Mouse (Mus musculus) lung, adult 2 months (tissue): ENCODE data around the gene Cacna1g. TPM values are rescaled to one million over a fixed set of nuclear protein-coding genes. Genes with fewer than 3 reads are reported as not detected.

ENCODE experiments used
- DNase-seq: peaks from one replicate; pipeline ENCODE4 v3.0.0; 2022
- H3K4me1 ChIP-seq: fragments of 200-500 bp; 2 replicates; pipeline ENCODE4 v1.6.1; 2011; ENCODE audit warnings: low read length; ENCODE audit not compliant: control insufficient read depth, insufficient read depth
- H3K4me3 ChIP-seq: fragments of 200-500 bp; replicated peaks from 2 replicates; pipeline ENCODE3; 2011; ENCODE audit warnings: low read depth, mild to moderate bottlenecking, control low read depth, low read length; ENCODE audit errors: extremely low read depth
- CTCF ChIP-seq: fragments of 200-500 bp; IDR thresholded peaks from 2 replicates; pipeline ENCODE4 v1.5.1; 2011; ENCODE audit warnings: mild to moderate bottlenecking, low read length, control low read depth; ENCODE audit not compliant: insufficient read depth
- POLR2A ChIP-seq: fragments of 200-500 bp; IDR thresholded peaks from 2 replicates; pipeline ENCODE4 v1.6.1; 2011; ENCODE audit warnings: low read depth, mild to moderate bottlenecking, control low read depth, low read length, borderline replicate concordance; ENCODE audit errors: extremely low read depth
- WGBS: fragments of 180-500 bp; shearing (Covaris S2); methylation state at CpG from one replicate; pipeline ENCODE4 v1.1.7; 2018; 5-methylcytosine and 5-hydroxymethylcytosine counted together
- polyA plus RNA-seq: library from polyadenylated mRNA; depleted of rRNA; stranded (reverse); fragments of >200 nt; gene quantifications from 2 replicates; pipeline ENCODE4 v1.2.3, GENCODE M21; 2012; rRNA removed

Cacna1g gene
- polyA plus RNA-seq, 1 experiment = 4.3 TPM

DNA sequence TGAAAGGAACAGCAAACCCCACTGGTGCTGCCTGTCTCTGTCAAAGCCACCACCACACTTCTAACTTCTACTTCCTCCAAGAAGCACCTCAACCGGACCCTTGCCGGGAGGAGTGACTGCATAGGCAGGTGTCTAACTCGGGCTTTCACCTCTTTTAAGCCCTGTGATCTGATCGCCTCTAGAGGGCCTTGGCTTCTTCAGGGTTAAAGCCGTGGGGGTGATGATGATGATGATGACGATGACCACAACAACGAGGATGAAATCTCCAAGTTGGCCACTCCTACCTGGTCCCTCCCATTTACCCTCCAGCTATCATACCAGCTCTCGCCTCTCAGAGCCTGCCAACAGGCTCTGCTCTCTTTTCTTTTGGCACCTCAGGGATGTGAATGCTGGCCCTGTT is 94.3 kb downstream of the Cacna1g start:
- DNase-seq = no peak
- 60% methylated on average over 8 of the region's 8 CpGs for WGBS
- Histone ChIP-seq H3K4me1 (no peaks in the 10 kb centered on the region), H3K4me3 (no peak overlapping the region)
- TF ChIP-seq POLR2A = no peak
- TF ChIP-seq CTCF = no peak

GRCm38 (mm10) chr11:94379061-94379460 is 94.9 kb downstream of the Cacna1g start:
- TF ChIP-seq POLR2A (no peak), CTCF (no peak)
- Histone ChIP-seq H3K4me3 (no peak overlapping the region), H3K4me1 (no peaks in the 10 kb centered on the region)
- 54% methylated on average over 2 of the region's 2 CpGs for WGBS
- no peak for DNase-seq

DNA sequence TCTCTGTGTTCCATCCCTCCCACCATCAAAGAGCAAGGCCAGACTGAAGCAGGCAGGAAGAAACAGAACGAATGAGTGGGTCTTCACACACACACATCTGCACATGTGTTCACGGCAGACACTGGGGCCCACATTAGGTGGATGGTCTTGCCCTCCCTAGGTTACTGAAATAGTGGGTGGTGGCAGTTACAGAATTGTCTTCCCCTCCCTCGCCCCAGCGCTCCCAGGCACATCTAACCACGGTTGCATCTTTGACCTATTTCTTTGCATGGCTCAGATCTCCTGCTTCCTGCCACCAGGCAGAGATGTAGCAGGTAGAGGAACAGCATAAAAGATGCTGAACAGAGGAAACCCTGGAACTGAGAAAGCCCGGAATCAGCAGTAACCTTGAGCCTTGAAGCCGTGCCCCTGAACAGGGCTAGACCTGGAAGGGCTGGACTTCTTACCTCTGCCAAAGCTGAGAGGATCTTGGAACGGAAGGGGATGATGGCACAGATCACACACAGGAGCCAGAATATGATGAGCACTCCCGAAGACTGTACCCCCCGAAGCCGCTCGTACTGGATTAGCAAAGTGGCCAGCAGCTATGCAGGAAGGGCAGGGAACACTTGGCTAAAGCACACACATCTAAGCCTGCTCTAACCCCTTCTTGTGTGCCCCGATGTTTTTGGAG is 99.6 kb downstream of the Cacna1g start:
- DNase-seq = no peak
- Histone ChIP-seq H3K4me3 (no peak overlapping the region), H3K4me1 (peaks cover 5% of the 10 kb centered on the region; the same call in 1 of the 2 replicates)
- WGBS = 83% methylated on average over 13 of the region's 13 CpGs
- no peak for TF ChIP-seq CTCF
- no peak for TF ChIP-seq POLR2A

- no peak for TF ChIP-seq POLR2A
- TF ChIP-seq CTCF = no peak
- no peak overlapping the region for H3K4me3 ChIP-seq
- DNase-seq = no peak
- peaks cover 5% of the 10 kb centered on the region; the same call in 1 of the 2 replicates for H3K4me1 ChIP-seq
- 12% methylated on average over 5 of the region's 5 CpGs for WGBS
Measured at GRCm38 (mm10) chr11:94370809-94371208, 103.2 kb downstream of the Cacna1g start.

GRCm38 (mm10) chr11:94369981-94370380 is 104.0 kb downstream of the Cacna1g start:
- DNase-seq = no peak
- TF ChIP-seq CTCF (no peak), POLR2A (no peak)
- Histone ChIP-seq H3K4me3 (no peak overlapping the region), H3K4me1 (peaks cover 11% of the 10 kb centered on the region)
- 71% methylated on average over 6 of the region's 6 CpGs for WGBS

DNA sequence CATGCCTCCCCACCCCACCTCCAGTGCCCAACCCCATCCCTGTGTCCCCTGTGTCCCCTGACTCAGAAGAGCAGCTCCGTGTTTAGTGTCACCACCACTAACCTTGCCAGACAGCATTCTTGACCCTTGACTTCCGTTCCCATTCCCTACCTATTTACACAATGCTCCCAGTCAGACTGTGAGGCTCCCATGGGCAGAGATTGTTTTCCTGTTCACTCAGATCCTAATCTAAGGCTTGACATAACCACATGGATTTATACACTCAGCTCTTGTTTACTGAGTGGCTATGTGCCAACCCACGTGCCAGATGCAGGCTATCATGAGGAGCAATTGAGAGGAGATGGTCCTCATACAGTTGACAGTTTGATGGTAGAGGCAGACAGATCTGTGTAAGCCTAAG is 108.7 kb downstream of the Cacna1g start:
- Histone ChIP-seq H3K4me1 (peaks cover 10% of the 10 kb centered on the region), H3K4me3 (no peak overlapping the region)
- 27% methylated on average over 3 of the region's 3 CpGs for WGBS
- TF ChIP-seq CTCF (no peak), POLR2A (no peak)
- DNase-seq = no peak

- Histone ChIP-seq H3K4me1 (peaks cover 10% of the 10 kb centered on the region), H3K4me3 (no peak overlapping the region)
- peak; percentile 28 for DNase-seq
- TF ChIP-seq POLR2A (no peak), CTCF (no peak)
- WGBS = 51% methylated on average over 7 of the region's 7 CpGs
Measured at GRCm38 (mm10) chr11:94363690-94364089, 110.3 kb downstream of the Cacna1g start.

GRCm38 (mm10) chr11:94362101-94362500 is 111.9 kb downstream of the Cacna1g start:
- TF ChIP-seq CTCF (no peak), POLR2A (no peak)
- 73% methylated on average over 5 of the region's 5 CpGs for WGBS
- Histone ChIP-seq H3K4me3 (no peak overlapping the region), H3K4me1 (peaks cover 10% of the 10 kb centered on the region)
- DNase-seq = no peak

- no peak for DNase-seq
- 91% methylated on average over 14 of the region's 14 CpGs for WGBS
- Histone ChIP-seq H3K4me3 (no peak overlapping the region), H3K4me1 (peaks cover 10% of the 10 kb centered on the region)
- TF ChIP-seq CTCF (no peak), POLR2A (no peak)
Measured at GRCm38 (mm10) chr11:94361166-94361870, 112.7 kb downstream of the Cacna1g start.

DNA sequence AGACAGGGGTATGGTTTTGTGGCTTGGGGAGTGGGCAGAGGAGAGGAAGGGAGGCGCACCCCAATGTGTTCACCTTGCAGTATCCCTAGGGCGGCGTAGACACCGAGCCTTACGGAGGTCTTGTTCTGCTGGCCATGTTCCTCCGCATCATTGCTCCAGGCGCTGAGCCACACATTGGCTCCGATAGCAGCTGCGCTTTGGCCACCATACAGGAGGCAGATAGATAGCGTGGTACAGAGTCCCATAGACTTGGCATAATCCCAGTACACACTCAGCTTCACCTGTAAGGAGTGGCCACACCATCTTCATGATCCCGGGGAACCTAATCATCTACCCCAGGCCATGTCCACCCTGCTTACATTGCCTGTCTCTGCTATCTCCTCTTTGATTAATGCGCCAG is 114.8 kb downstream of the Cacna1g start:
- TF ChIP-seq POLR2A = no peak
- TF ChIP-seq CTCF = no peak
- WGBS = 91% methylated on average over 12 of the region's 12 CpGs
- no peak for DNase-seq
- Histone ChIP-seq H3K4me1 (no peaks in the 10 kb centered on the region), H3K4me3 (no peak overlapping the region)

Other genes with a start within 250 kb of the Cacna1g start
- 1.4 and 1.7 TPM in 2 replicates for gene Wfikkn2, start 228.2 kb downstream of the Cacna1g start, polyA plus RNA-seq
- gene Gm21885, start 192.3 kb downstream of the Cacna1g start, polyA plus RNA-seq = not detected in 2 replicates
- gene Luc7l3, start 152.2 kb downstream of the Cacna1g start, polyA plus RNA-seq = 10.0 and 16.1 TPM in 2 replicates
- 193 and 235 TPM in 2 replicates for gene Ankrd40, start 146.2 kb downstream of the Cacna1g start, polyA plus RNA-seq
- gene Abcc3, start 81.2 kb downstream of the Cacna1g start, polyA plus RNA-seq = 47.6 and 57.9 TPM in 2 replicates
- 0.15 and 0.70 TPM in 2 replicates for gene Spata20, start 12.0 kb upstream of the Cacna1g start, polyA plus RNA-seq
- gene Epn3, start 25.8 kb upstream of the Cacna1g start, polyA plus RNA-seq = 60.0 and 62.2 TPM in 2 replicates
- gene Mycbpap, start 47.5 kb upstream of the Cacna1g start, polyA plus RNA-seq = 5.8 and 7.6 TPM in 2 replicates
- gene Rsad1, start 75.1 kb upstream of the Cacna1g start, polyA plus RNA-seq = 10.3 and 12.7 TPM in 2 replicates
- gene Chad, start 90.8 kb upstream of the Cacna1g start, polyA plus RNA-seq = 32.6 and 38.8 TPM in 2 replicates
- 28.0 and 35.2 TPM in 2 replicates for gene Acsf2, start 127.7 kb upstream of the Cacna1g start, polyA plus RNA-seq
- gene Lrrc59, start 155.6 kb upstream of the Cacna1g start, polyA plus RNA-seq = 41.4 and 46.3 TPM in 2 replicates
- gene Mrpl27, start 179.6 kb upstream of the Cacna1g start, polyA plus RNA-seq = 32.8 and 34.7 TPM in 2 replicates
- gene Eme1, start 179.8 kb upstream of the Cacna1g start, polyA plus RNA-seq = 0.11 and 0.51 TPM in 2 replicates
- gene Xylt2, start 203.3 kb upstream of the Cacna1g start, polyA plus RNA-seq = 38.4 and 41.1 TPM in 2 replicates
- not detected in 2 replicates for gene Gm11541, start 230.3 kb upstream of the Cacna1g start, polyA plus RNA-seq